Mouse (Mus musculus) C2C12 (cell line): ENCODE data around the gene Adamts20. TPM values are rescaled to one million over a fixed set of nuclear protein-coding genes. Genes with fewer than 3 reads are reported as not detected.

Experiments
- H3K27me3 ChIP-seq: one replicate; pipeline ENCODE4 v1.6.1; 2011; ENCODE audit not compliant: control insufficient read depth, insufficient read depth, insufficient read length
- H3K36me3 ChIP-seq: one replicate; pipeline ENCODE4 v1.6.1; 2011; ENCODE audit not compliant: control insufficient read depth, insufficient read depth
- H3K4me3 ChIP-seq: one replicate; pipeline ENCODE4 v1.5.1; 2011; ENCODE audit warnings: mild to moderate bottlenecking, control low read depth; ENCODE audit not compliant: poor library complexity, insufficient read depth, severe bottlenecking
- H3K79me2 ChIP-seq: one replicate; pipeline ENCODE4 v1.6.1; 2011; ENCODE audit not compliant: control insufficient read depth, insufficient read depth
- H3K79me3 ChIP-seq: one replicate; pipeline ENCODE4 v1.6.1; 2011; ENCODE audit warnings: low read depth, control low read depth
- H3ac ChIP-seq: one replicate; pipeline ENCODE3; 2011; ENCODE audit warnings: low read depth; ENCODE audit not compliant: control insufficient read depth, insufficient read length
- CEBPB ChIP-seq: IDR thresholded peaks from one replicate; pipeline ENCODE4 v1.6.1; 2011; ENCODE audit warnings: low read depth, mild to moderate bottlenecking, control low read depth, moderate library complexity
- CTCF ChIP-seq: IDR thresholded peaks from one replicate; pipeline ENCODE4 v1.5.1; 2011; ENCODE audit not compliant: control insufficient read depth, insufficient read depth, insufficient read length
- FOSL1 ChIP-seq: IDR thresholded peaks from one replicate; pipeline ENCODE4 v1.8.0; 2011; ENCODE audit warnings: mild to moderate bottlenecking, low read length; ENCODE audit not compliant: poor library complexity, insufficient read depth, severe bottlenecking
- MAX ChIP-seq: IDR thresholded peaks from one replicate; pipeline ENCODE4 v1.6.1; 2011; ENCODE audit warnings: mild to moderate bottlenecking, control low read depth
- MYOD1 ChIP-seq: IDR thresholded peaks from one replicate; pipeline ENCODE4 v1.6.1; 2011; ENCODE audit warnings: low read depth; ENCODE audit not compliant: control insufficient read depth, insufficient read length
- MYOG ChIP-seq: IDR thresholded peaks from one replicate; pipeline ENCODE4 v1.6.1; 2011; ENCODE audit not compliant: control insufficient read depth, insufficient read length; ENCODE audit errors: extremely low read depth
- USF1 ChIP-seq: IDR thresholded peaks from one replicate; pipeline ENCODE4 v1.6.1; 2011; ENCODE audit warnings: low read depth, mild to moderate bottlenecking, control low read depth, moderate library complexity
- polyA plus RNA-seq: library from polyadenylated mRNA; unstranded; fragments of >200 nt; fragmentation: generic; extraction: Trizol; gene quantifications from one replicate; pipeline ENCODE4 v1.2.1, GENCODE M21; 2012; ENCODE audit warnings: missing spikeins

Gene Adamts20
- polyA plus RNA-seq, 1 experiment = not detected

DNA sequence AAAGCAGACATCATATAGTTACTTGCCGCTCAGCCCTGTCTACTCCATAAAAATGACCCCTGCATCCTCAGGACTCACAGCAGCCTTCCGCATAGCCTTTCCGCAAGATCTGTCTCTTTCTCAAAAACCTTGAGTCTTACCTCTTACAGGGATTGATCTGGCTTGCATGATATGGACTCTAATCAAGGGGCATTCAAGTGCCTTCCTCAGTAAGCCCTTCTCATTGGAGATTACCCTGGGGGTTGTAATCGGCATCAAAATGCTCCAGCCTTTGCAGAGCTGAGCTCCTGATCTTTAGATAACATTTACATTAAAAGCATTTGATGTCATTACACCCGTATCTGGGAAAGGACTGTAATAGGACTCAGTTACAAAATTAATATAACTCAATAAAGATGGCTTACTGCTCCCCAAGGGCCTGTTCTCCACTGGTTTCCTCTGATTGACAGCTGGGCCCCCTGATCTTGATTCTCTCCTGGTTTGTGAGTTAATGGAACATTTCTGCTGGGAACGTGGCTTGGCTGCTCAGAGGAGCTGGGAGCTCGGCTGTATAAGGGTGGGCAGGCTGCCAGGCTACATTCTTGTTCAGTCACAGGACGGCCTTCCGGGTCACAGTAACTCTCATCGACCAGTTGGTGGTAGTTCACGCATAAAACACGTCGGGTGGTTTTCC, 139.6 kb downstream of the Adamts20 start:
- H3K36me3 ChIP-seq = no peaks in the 10 kb centered on the region
- H3K79me2 ChIP-seq = no peaks in the 10 kb centered on the region
- no peak overlapping the region for H3K4me3 ChIP-seq
- H3ac ChIP-seq = no peak overlapping the region
- H3K27me3 ChIP-seq = no peaks in the 10 kb centered on the region
- no peaks in the 10 kb centered on the region for H3K79me3 ChIP-seq
- TF ChIP-seq MAX (no peak), MYOD1 (no peak), CTCF (no peak), USF1 (no peak), FOSL1 (no peak)

- Histone ChIP-seq H3K79me3 (no peaks in the 10 kb centered on the region), H3K4me3 (no peak overlapping the region), H3K36me3 (no peaks in the 10 kb centered on the region), H3ac (no peak overlapping the region), H3K79me2 (no peaks in the 10 kb centered on the region), H3K27me3 (no peaks in the 10 kb centered on the region)
- TF ChIP-seq FOSL1 (no peak), CEBPB (no peak), USF1 (no peak), MYOG (no peak), MYOD1 (no peak), CTCF (no peak), MAX (no peak)
These were observed 149.0 kb downstream of the Adamts20 start for GRCm38 (mm10) chr15:94316171-94316570.

- Histone ChIP-seq H3ac (no peak overlapping the region), H3K4me3 (no peak overlapping the region), H3K79me2 (no peaks in the 10 kb centered on the region), H3K36me3 (no peaks in the 10 kb centered on the region), H3K27me3 (no peaks in the 10 kb centered on the region), H3K79me3 (no peaks in the 10 kb centered on the region)
- no peak for TF ChIP-seq MAX
- TF ChIP-seq CEBPB = no peak
- no peak for TF ChIP-seq FOSL1
- no peak for TF ChIP-seq MYOD1
- TF ChIP-seq USF1 = no peak
- TF ChIP-seq MYOG = no peak
- no peak for TF ChIP-seq CTCF
These were observed 155.5 kb downstream of the Adamts20 start for GRCm38 (mm10) chr15:94309689-94310088.

DNA sequence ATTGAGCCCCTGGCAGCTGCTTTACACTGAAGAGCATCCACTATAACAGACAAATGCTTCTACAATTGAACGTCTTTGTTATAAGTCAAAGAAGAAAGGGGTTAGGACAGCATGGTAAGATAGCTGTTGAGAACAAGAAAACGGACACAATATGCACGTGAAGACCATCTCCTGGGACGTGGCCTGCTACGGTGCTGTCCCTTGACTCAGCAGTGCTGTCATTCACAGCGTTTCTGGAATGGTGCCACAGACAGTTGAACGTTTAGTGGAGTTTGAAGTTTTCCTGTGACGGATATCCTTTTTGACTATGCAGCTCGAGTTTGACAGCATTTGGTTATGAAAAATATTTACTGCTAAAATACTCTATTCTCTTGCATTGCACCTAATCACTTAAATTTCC, 157.3 kb downstream of the Adamts20 start:
- H3K36me3 ChIP-seq = no peaks in the 10 kb centered on the region
- TF ChIP-seq CEBPB (no peak), FOSL1 (no peak), CTCF (no peak), MYOG (no peak), MAX (no peak), USF1 (no peak), MYOD1 (no peak)
- no peaks in the 10 kb centered on the region for H3K79me2 ChIP-seq
- H3ac ChIP-seq = no peak overlapping the region
- H3K27me3 ChIP-seq = no peaks in the 10 kb centered on the region
- H3K4me3 ChIP-seq = no peak overlapping the region
- H3K79me3 ChIP-seq = no peaks in the 10 kb centered on the region

DNA sequence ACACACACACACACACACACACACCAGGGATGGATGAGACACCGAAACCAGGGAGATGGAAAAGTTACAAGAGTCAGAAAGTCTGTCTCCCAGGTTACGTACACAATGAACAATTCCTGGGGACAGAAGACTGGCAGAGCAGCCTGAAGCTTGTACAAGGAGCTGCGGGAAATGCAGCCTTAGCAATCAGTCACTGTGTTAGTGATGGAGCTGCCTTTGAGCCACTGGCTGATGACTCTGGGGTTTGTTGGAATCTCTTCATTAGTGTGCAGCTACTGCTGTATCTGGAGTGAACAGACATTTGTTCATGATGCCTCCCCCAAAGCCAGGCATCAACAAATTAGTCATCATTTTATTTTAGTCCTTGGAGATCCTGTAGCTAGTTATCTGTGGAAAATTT, 162.1 kb downstream of the Adamts20 start:
- no peaks in the 10 kb centered on the region for H3K79me3 ChIP-seq
- H3K4me3 ChIP-seq = no peak overlapping the region
- H3K36me3 ChIP-seq = no peaks in the 10 kb centered on the region
- TF ChIP-seq MAX (no peak), CTCF (no peak), MYOG (no peak), USF1 (no peak), MYOD1 (no peak), FOSL1 (no peak), CEBPB (no peak)
- no peaks in the 10 kb centered on the region for H3K79me2 ChIP-seq
- H3K27me3 ChIP-seq = no peaks in the 10 kb centered on the region
- H3ac ChIP-seq = no peak overlapping the region

GRCm38 (mm10) chr15:94294084-94294483, 171.1 kb downstream of the Adamts20 start:
- Histone ChIP-seq H3K79me3 (no peaks in the 10 kb centered on the region), H3K4me3 (no peak overlapping the region), H3K27me3 (no peaks in the 10 kb centered on the region), H3K79me2 (no peaks in the 10 kb centered on the region), H3ac (no peak overlapping the region), H3K36me3 (no peaks in the 10 kb centered on the region)
- TF ChIP-seq CEBPB = no peak
- no peak for TF ChIP-seq CTCF
- TF ChIP-seq USF1 = no peak
- TF ChIP-seq MYOD1 = no peak
- TF ChIP-seq MAX = no peak
